Mouse (Mus musculus) forebrain, postnatal 0 days (tissue): ENCODE results near the gene Fbp1. TPM values are rescaled to one million over a fixed set of nuclear protein-coding genes. Genes with fewer than 3 reads are reported as not detected.
A peak's percentile ranks its signal among the peaks of the same experiment; 100 is the strongest.
"Not testable (repeated sequence)": the region's sequence is repeated elsewhere in the genome, so short reads cannot be mapped to it uniquely, and the experiment has no call there.

ENCODE experiments used
- ATAC-seq: fragments of 200-750 bp; cut with Nextera tagmentation; 2 replicates; pipeline ENCODE4 v1.8.0; 2017; ENCODE audit warnings: mild to moderate bottlenecking, moderate library complexity
- DNase-seq: peaks from one replicate; pipeline ENCODE4 v3.0.0-alpha.2; 2015
- H3K27ac ChIP-seq: fragments of 300-500 bp; sonication (generic); 2 replicates; pipeline ENCODE4 v1.5.1; 2014; ENCODE audit warnings: low read depth, mild to moderate bottlenecking, antibody characterized with exemption, low read length, moderate library complexity, mixed read lengths
- H3K27me3 ChIP-seq: fragments of 300-500 bp; sonication (generic); 2 replicates; pipeline ENCODE4 v1.6.1; 2014; ENCODE audit warnings: mild to moderate bottlenecking, low read length, mixed read lengths; ENCODE audit not compliant: insufficient read depth
- H3K36me3 ChIP-seq: fragments of 300-500 bp; sonication (generic); 2 replicates; pipeline ENCODE4 v1.6.1; 2014; ENCODE audit warnings: mild to moderate bottlenecking, moderate library complexity; ENCODE audit not compliant: insufficient read depth
- H3K4me1 ChIP-seq: fragments of 300-500 bp; sonication (generic); 2 replicates; pipeline ENCODE4 v1.6.1; 2014; ENCODE audit warnings: antibody characterized with exemption; ENCODE audit not compliant: insufficient read depth
- H3K4me2 ChIP-seq: fragments of 300-500 bp; sonication (generic); 2 replicates; pipeline ENCODE4 v1.6.1; 2014; ENCODE audit warnings: low read depth, mild to moderate bottlenecking, moderate library complexity
- H3K4me3 ChIP-seq: fragments of 300-500 bp; sonication (generic); 2 replicates; pipeline ENCODE4 v1.5.1; 2014; ENCODE audit warnings: low read depth, low read length, mixed read lengths
- H3K9ac ChIP-seq: fragments of 300-500 bp; sonication (generic); 2 replicates; pipeline ENCODE4 v1.6.1; 2014; ENCODE audit warnings: mild to moderate bottlenecking
- H3K9me3 ChIP-seq: fragments of 300-500 bp; sonication (generic); 2 replicates; pipeline ENCODE4 v1.6.1; 2016; ENCODE audit warnings: low read length
- CTCF ChIP-seq: sonication (generic); IDR thresholded peaks from 2 replicates; pipeline ENCODE4 v1.5.1; 2016; ENCODE audit warnings: antibody characterized with exemption, control low read depth, low read depth
- WGBS: fragments of 180-500 bp; shearing (Covaris S2); extraction: QIAGEN DNeasy Blood & Tissue Kit; methylation state at CpG from one replicate; pipeline ENCODE4 v1.1.7; 2014; 5-methylcytosine and 5-hydroxymethylcytosine counted together
- polyA plus RNA-seq: library from polyadenylated mRNA; unstranded; fragments of >200 nt; fragmentation: Nextera tagmentation; extraction: Ambion mirVana; gene quantifications from 2 replicates; pipeline ENCODE4 v1.2.1, GENCODE M21; 2015
- total RNA-seq: library from RNA; depleted of rRNA; stranded (reverse); fragments of >200 nt; gene quantifications from 2 replicates; pipeline ENCODE4 v1.2.3, GENCODE M21; 2014

Fbp1 gene
- total and polyA plus RNA-seq, 2 experiments from 2014 or later = 0.21 TPM; not detected in 1

DNA sequence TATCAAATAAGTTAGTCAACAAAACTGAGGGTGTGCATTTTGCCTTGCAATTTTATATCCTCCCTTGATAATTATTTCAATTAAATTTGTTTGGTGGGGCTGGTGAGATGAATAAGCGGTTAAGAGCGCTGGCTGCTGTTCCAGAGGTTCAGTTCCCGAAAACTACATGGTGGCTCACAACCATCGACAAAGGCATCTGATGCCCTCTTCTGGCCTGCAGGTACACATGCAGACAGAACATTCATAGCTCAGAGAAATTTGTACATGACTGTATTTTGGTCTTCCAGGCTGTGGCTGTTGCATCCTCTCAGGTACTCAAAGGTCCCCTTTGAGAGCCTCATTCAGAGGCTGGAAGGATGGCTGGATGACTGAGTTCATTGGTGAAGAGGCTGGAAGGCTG is 28.0 kb downstream of the Fbp1 start:
- TF ChIP-seq CTCF = peak; percentile 34
- no peaks in the 10 kb centered on the region for H3K27me3 ChIP-seq
- H3K4me1 ChIP-seq = no peaks in the 10 kb centered on the region
- DNase-seq = no peak
- H3K4me2 ChIP-seq = no peak overlapping the region
- WGBS = 89% methylated on average over 4 of the region's 4 CpGs
- H3K36me3 ChIP-seq = no peaks in the 10 kb centered on the region
- no peak overlapping the region for H3K9ac ChIP-seq
- H3K9me3 ChIP-seq = no peaks in the 10 kb centered on the region
- ATAC-seq = no peak
- H3K27ac ChIP-seq = no peak overlapping the region
- no peak overlapping the region for H3K4me3 ChIP-seq

GRCm38 (mm10) chr13:62859251-62859650 is 28.8 kb downstream of the Fbp1 start:
- whole genome bisulfite sequencing = 89% methylated on average over 10 of the region's 10 CpGs
- H3K4me2 ChIP-seq, H3K9me3 ChIP-seq, H3K4me1 ChIP-seq, ATAC-seq, H3K27ac ChIP-seq, DNase-seq, H3K9ac ChIP-seq, H3K27me3 ChIP-seq, H3K4me3 ChIP-seq, H3K36me3 ChIP-seq: not testable (repeated sequence)

DNA sequence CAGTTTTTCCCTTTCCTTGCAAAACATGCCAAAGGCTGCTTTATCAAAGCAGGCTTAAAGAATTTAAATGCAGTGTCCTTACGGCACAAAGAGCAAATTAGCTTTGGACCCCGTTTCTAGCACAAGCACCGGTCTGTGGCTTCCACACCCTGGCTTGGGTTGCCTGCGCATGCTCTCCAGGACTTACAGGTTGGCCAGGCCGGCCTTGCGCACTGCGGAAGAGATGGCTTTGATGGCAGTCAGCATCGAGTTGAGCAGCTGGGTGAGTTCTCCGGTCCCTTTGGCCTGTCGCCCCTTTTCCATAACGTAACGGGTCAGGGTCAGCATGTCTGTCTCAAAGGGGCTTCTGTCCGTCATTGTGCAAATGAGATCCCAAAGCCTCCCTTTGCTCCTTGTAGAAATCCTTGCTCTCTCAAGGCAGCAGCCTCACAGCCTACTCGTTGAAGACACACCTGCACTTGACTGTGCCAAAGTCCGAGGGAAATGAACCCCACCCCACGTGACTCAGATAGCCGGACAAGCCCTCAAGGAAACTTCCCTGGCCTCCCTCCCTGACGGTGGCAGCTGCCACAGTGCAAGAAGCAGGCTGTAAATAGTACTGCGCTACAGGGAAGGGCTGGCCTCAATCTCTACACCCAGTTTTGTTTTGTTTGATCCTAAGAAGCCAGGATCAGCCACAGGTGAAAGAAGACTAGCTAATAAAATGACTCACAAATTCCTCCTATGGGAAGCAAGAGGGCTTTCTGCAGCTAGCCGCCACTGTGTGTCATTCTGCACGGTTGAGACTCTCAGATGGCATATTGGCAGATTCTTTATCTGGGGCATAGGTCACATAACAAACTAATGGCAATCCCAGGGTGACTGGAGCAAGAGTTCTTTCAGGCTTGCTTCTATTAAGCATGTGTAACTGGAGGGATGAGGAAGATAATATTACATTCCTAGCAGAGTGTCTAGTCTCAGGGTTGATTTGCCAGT is 29.9 kb downstream of the Fbp1 start, which contains the start of gene Fbp2:
Gene Fbp2 (minus strand): TSS at position 482 of the 975 bp plus-strand sequence.
- ATAC-seq (no peak), DNase-seq (no peak)
- no peaks in the 10 kb centered on the region for H3K36me3 ChIP-seq
- H3K9me3 ChIP-seq = no peaks in the 10 kb centered on the region
- WGBS = 74% methylated on average over 21 of the region's 21 CpGs
- no peak within 1 kb of the TSS for H3K9ac ChIP-seq
- no peak within 1 kb of the TSS for H3K4me3 ChIP-seq
- H3K27ac ChIP-seq = no peak within 1 kb of the TSS
- no peaks in the 10 kb centered on the region for H3K4me1 ChIP-seq
- TF ChIP-seq CTCF = no peak
- H3K27me3 ChIP-seq = no peaks in the 10 kb centered on the region
- H3K4me2 ChIP-seq = no peak within 1 kb of the TSS

GRCm38 (mm10) chr13:62856850-62857249 is 31.2 kb downstream of the Fbp1 start:
- ATAC-seq (no peak), DNase-seq (no peak)
- Histone ChIP-seq H3K9me3 (no peaks in the 10 kb centered on the region), H3K4me2 (no peak overlapping the region), H3K9ac (no peak overlapping the region), H3K36me3 (no peaks in the 10 kb centered on the region), H3K27me3 (no peaks in the 10 kb centered on the region), H3K4me1 (no peaks in the 10 kb centered on the region), H3K4me3 (no peak overlapping the region), H3K27ac (no peak overlapping the region)
- WGBS = 82% methylated on average over 14 of the region's 14 CpGs
- no peak for TF ChIP-seq CTCF

- peak; percentile 93 for TF ChIP-seq CTCF
- Histone ChIP-seq H3K9me3 (no peaks in the 10 kb centered on the region), H3K9ac (peak overlapping the region; percentile 31; the same call in 1 of the 2 replicates), H3K27ac (no peak overlapping the region), H3K36me3 (no peaks in the 10 kb centered on the region), H3K4me1 (no peaks in the 10 kb centered on the region), H3K4me3 (peak overlapping the region; percentile 40), H3K27me3 (no peaks in the 10 kb centered on the region), H3K4me2 (peak overlapping the region; percentile 58)
- DNase-seq = peak; percentile 89
- peak; percentile 93 for ATAC-seq
- 2% methylated on average over 5 of the region's 5 CpGs for WGBS
These were observed 31.8 kb downstream of the Fbp1 start for GRCm38 (mm10) chr13:62856305-62856675.

DNA sequence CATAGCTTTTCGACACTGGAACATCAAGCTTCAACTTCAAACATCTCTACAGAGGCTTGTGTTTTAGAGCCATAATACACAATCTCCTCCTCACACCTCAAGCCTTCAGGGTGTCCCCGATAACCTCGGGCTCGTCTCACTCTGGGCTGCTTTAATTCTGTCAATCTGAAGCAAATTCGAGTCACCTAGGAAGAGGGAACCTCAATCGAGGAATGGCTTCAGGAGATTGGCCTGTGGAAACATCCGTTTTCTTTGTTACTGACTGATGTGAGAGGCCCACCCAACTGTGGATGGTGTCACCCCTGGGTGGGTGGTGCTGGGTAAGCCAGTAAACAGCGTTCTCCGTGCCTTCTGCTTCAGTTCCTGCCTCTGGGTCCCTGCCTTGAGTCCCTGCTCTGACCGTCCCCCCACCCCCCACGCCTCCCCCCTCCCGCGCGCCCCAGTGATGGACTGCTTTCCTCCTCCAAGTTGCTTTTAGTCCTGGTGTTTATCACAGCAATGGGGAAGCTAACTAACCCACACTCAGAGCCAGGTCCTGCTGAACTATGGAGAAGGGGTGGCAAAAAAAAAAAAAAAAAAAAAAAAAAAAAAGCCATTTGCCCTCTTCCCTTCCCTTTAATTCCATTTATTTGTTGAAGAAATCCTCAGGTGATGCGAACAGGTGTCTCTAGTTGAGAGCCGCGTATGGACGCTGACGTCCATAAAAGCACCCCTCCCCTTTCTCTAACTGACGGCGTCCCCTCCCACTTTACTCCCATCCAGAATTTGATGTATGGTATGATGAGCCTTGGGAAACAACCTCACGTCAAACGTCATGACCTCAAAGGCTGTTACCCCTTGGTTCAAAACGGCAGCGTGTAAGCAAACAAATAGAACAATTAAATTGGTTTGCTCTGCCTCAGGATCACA is 32.4 kb downstream of the Fbp1 start:
- Histone ChIP-seq H3K4me3 (peak overlapping the region; percentile 40), H3K36me3 (no peaks in the 10 kb centered on the region), H3K9ac (peak overlapping the region; percentile 31; the same call in 1 of the 2 replicates), H3K9me3 (no peaks in the 10 kb centered on the region), H3K27me3 (no peaks in the 10 kb centered on the region), H3K4me1 (no peaks in the 10 kb centered on the region), H3K27ac (no peak overlapping the region), H3K4me2 (peak overlapping the region; percentile 58)
- DNase-seq (no peak), ATAC-seq (peak; percentile 1; the same call in 1 of the 2 replicates)
- TF ChIP-seq CTCF = no peak
- 34% methylated on average over 25 of the region's 25 CpGs for WGBS
